Mouse (Mus musculus) natural killer cell, adult 2 months (primary cell): Measurements from ENCODE around the gene Wdr92.

Experiments used
- DNase-seq, 2 experiments: peaks; one replicate each; pipeline ENCODE4 v3.0.0; 2022; ENCODE audit warnings: low spot score in 2 of 2

Gene Wdr92

GRCm38 (mm10) chr11:17181807-17182206 is at the start of gene Wdr92:
Gene Wdr92 (plus strand): TSS chr11:17182107.
- no peak for DNase-seq

GRCm38 (mm10) chr11:17135638-17136037 is 46.3 kb upstream of the Wdr92 start:
- no peak for DNase-seq

- DNase-seq: no peak
Observed at GRCm38 (mm10) chr11:17138306-17139033, 43.4 kb upstream of the Wdr92 start.

- DNase-seq: peak; percentile 91 to 93
Observed at GRCm38 (mm10) chr11:17158858-17159737, 22.8 kb upstream of the Wdr92 start, which contains the start of gene Ppp3r1. Gene Ppp3r1 (plus strand): TSS chr11:17159263.

GRCm38 (mm10) chr11:17159738-17160241 is 22.1 kb upstream of the Wdr92 start:
- DNase-seq: peak in 1 of 2 experiments; percentile 26

- DNase-seq: peak; percentile 56 to 57
Observed at GRCm38 (mm10) chr11:17160242-17160641, 21.7 kb upstream of the Wdr92 start.

GRCm38 (mm10) chr11:17163956-17164355 is 18.0 kb upstream of the Wdr92 start:
- DNase-seq: no peak

- DNase-seq: peak in 1 of 2 experiments; percentile 36
Observed at GRCm38 (mm10) chr11:17166627-17167026, 15.3 kb upstream of the Wdr92 start.

- no peak for DNase-seq
Observed at GRCm38 (mm10) chr11:17169262-17169661, 12.6 kb upstream of the Wdr92 start.

GRCm38 (mm10) chr11:17170938-17171729 is 10.8 kb upstream of the Wdr92 start:
- DNase-seq: no peak

- DNase-seq: no peak
Observed at GRCm38 (mm10) chr11:17172300-17172699, 9.6 kb upstream of the Wdr92 start.

GRCm38 (mm10) chr11:17176638-17177037 is 5.3 kb upstream of the Wdr92 start:
- no peak for DNase-seq

- DNase-seq: no peak
Observed at GRCm38 (mm10) chr11:17180753-17181152, 1.2 kb upstream of the Wdr92 start.

GRCm38 (mm10) chr11:17183165-17183564 is 1.3 kb downstream of the Wdr92 start:
- DNase-seq: no peak

- no peak for DNase-seq
Observed at GRCm38 (mm10) chr11:17187649-17188048, 5.7 kb downstream of the Wdr92 start.

- no peak for DNase-seq
Observed at GRCm38 (mm10) chr11:17188786-17189185, 6.9 kb downstream of the Wdr92 start.

GRCm38 (mm10) chr11:17192151-17192844 is 10.4 kb downstream of the Wdr92 start:
- peak in 1 of 2 experiments; percentile 38 for DNase-seq

- no peak for DNase-seq
Observed at GRCm38 (mm10) chr11:17199170-17199569, 17.3 kb downstream of the Wdr92 start.

- no peak for DNase-seq
Observed at GRCm38 (mm10) chr11:17199840-17200501, 18.1 kb downstream of the Wdr92 start.

GRCm38 (mm10) chr11:17200936-17201335 is 19.0 kb downstream of the Wdr92 start:
- DNase-seq: no peak
